ENCODE assay signal across 8 mouse cellular contexts in the genomic region with DNA sequence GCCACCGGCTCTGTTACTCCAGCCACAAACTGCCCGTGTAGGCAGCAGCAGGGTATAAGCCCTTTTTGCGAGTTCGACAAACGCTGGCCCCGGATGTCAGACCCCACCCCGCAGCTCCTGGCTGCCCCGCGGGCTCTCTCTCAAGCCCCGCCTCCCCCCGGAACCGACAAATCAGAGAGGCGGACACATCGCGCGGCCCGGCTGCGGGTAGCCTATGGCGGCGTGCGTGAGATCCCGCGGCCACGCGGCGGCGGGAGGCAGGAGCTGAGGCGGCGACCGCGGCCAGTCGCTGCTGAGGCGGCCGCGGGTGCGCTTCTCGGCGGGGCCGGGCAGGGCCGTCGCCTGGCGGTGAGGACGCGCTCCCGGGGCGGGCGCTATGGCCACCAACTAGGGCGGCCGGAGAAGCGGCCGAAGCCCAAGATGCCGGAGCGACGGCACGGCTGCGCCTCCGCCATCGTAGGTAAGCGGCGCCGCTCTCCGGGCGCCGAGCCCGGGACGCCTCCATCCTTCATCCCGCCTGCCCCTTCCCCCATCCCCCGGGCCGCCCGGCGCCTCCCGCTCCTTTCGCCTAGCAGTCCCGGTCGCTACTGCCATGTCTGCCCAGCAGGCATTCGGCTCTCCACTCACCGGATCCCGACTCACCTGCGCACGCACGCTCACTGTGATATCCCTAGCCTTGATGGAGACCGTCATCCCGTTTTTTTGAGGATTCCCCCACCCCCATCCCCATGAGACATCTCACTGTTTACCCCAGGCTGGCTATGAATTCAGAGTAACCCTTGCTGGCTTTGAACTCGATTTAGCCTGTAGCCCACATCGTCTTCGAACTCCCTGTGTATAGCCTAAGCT. TPM values are rescaled to one million over a fixed set of nuclear protein-coding genes. Genes with fewer than 3 reads are reported as not detected.
A peak's percentile ranks its signal among the peaks of the same experiment; 100 is the strongest.
DNase-seq lines count a peak whose midpoint lies in the region; ATAC-seq and TF ChIP-seq lines count a peak whose summit lies in the region.

No protein-coding gene starts in this region.

- DNase-seq in gastrocnemius, adult 8-10 months (ENCODE audit: low spot score in 2 of 2): peak; percentile 89
- DNase-seq in hindlimb bud, embryonic 11.5 days (ENCODE audit: extremely low spot score, low read depth, low spot score): peak; percentile 39
- DNase-seq in left cerebral cortex, adult 2 months (ENCODE audit: extremely low spot score in 1 of 2, low spot score in 2 of 2): peak; percentile 96 to 99
- peak; percentile 94 for DNase-seq in retina, postnatal 7 days (ENCODE audit: low read depth, low spot score)
- peak; percentile 97 for DNase-seq in urinary bladder, adult 2 months (ENCODE audit: low spot score)

- 1% methylated on average over 86 of the region's 86 CpGs for WGBS in macrophage (ENCODE audit: missing documents)

- TF ChIP-seq CTCF in left cerebral cortex, adult 2 months (IDR thresholded peaks at IDR 0.05): peak; percentile 4

- H3K4me3 ChIP-seq in left cerebral cortex, adult 2 months: peak overlapping the region; percentile 90
- H3K4me3 ChIP-seq in macrophage (ENCODE audit: inconsistent target): peak overlapping the region; percentile 56

- H3K79me2 ChIP-seq in macrophage (ENCODE audit: inconsistent target): peaks cover 34% of the 10 kb centered on the region; the same call in 1 of the 2 replicates

- H3K36me3 ChIP-seq in macrophage (ENCODE audit: inconsistent target): peaks cover 5% of the 10 kb centered on the region; the same call in 1 of the 2 replicates

- peak overlapping the region; percentile 92 for H3K27ac ChIP-seq in left cerebral cortex, adult 2 months
- H3K27ac ChIP-seq in macrophage: 0 out of 2 replicates have a peak overlapping the region, but pooled peaks have one; percentile 19

- intact Hi-C loops in left cerebral cortex, adult 2 months (cut with DNase I): loop anchor here (10.0 kb wide), 2 partner anchors 55 to 945 kb away; no protein-coding TSS in a partner anchor

- peak; percentile 95 for ATAC-seq in activated CD4-positive, CD25-positive, alpha-beta regulatory T cell, adult 4 months
- ATAC-seq in common myeloid progenitor, adult 5-6 weeks (replicated peaks; ENCODE audit: low read depth, poor library complexity, severe bottlenecking): peak; percentile 82

RNA-seq across cellular contexts. Expression of a gene that starts 6.3 kb away (rescaled TPM):
- polyA plus RNA-seq in activated CD4-positive, CD25-positive, alpha-beta regulatory T cell, adult 4 months (2017; shearing (Covaris generic)): 1 to 10 TPM; 1.4 to 3.1 TPM
- 2.7 and 7.8 TPM in 2 replicates for total RNA-seq in common myeloid progenitor, adult 5-6 weeks (2017)
- 1 to 10 TPM; 3.7 to 4.5 (median 4.0) TPM for total RNA-seq in gastrocnemius, adult 8-10 months (2022)
- 10 to 100 TPM; 34.0 to 34.1 TPM for total RNA-seq in left cerebral cortex, adult 2 months (2021)
- total RNA-seq in macrophage (2018; cell fraction: chromatin; rRNA removed): 10 to 100 TPM in 24 of 26 experiments, 1 to 10 TPM in 2; 5.5 to 91.3 (median 29.3) TPM
- 10 to 100 TPM; 11.9 to 59.0 (median 27.8) TPM for total RNA-seq in macrophage (2018; cell fraction: cytosol; rRNA removed)
- 10 to 100 TPM in 25 of 26 experiments, 1 to 10 TPM in 1; 9.1 to 73.2 (median 38.8) TPM for total RNA-seq in macrophage (2018; cell fraction: nucleus; rRNA removed)
- 11.0 to 26.4 TPM (median 21.7 TPM) in 3 replicates for polyA plus RNA-seq in macrophage (2018)
- polyA plus RNA-seq in urinary bladder, adult 2 months (2012; rRNA removed): 77.9 and 89.4 TPM in 2 replicates

RNA-seq across cellular contexts. Expression of a gene that starts 50.3 kb away (rescaled TPM):
- polyA plus RNA-seq in activated CD4-positive, CD25-positive, alpha-beta regulatory T cell, adult 4 months (2017; shearing (Covaris generic)): 10 to 100 TPM; 43.7 to 70.6 TPM
- total RNA-seq in common myeloid progenitor, adult 5-6 weeks (2017): 40.0 and 42.2 TPM in 2 replicates
- 10 to 100 TPM; 18.0 to 22.5 (median 20.7) TPM for total RNA-seq in gastrocnemius, adult 8-10 months (2022)
- total RNA-seq in left cerebral cortex, adult 2 months (2021): 10 to 100 TPM; 30.2 to 30.8 TPM
- 10 to 100 TPM in 10 of 26 experiments, 1 to 10 TPM in 16; 3.3 to 13.9 (median 8.8) TPM for total RNA-seq in macrophage (2018; cell fraction: chromatin; rRNA removed)
- 10 to 100 TPM; 19.0 to 44.7 (median 32.8) TPM for total RNA-seq in macrophage (2018; cell fraction: cytosol; rRNA removed)
- 10 to 100 TPM in 16 of 26 experiments, 1 to 10 TPM in 10; 5.9 to 21.0 (median 11.9) TPM for total RNA-seq in macrophage (2018; cell fraction: nucleus; rRNA removed)
- polyA plus RNA-seq in macrophage (2018): 28.9 to 33.0 TPM (median 32.1 TPM) in 3 replicates
- 26.6 and 28.6 TPM in 2 replicates for polyA plus RNA-seq in urinary bladder, adult 2 months (2012; rRNA removed)

RNA-seq across cellular contexts. Expression of a gene that starts 50.4 kb away (rescaled TPM):
- polyA plus RNA-seq in activated CD4-positive, CD25-positive, alpha-beta regulatory T cell, adult 4 months (2017; shearing (Covaris generic)): 100 to 1,000 TPM in 1 of 2 experiments, 10 to 100 TPM in 1; 88.6 to 112 TPM
- 16.8 and 25.2 TPM in 2 replicates for total RNA-seq in common myeloid progenitor, adult 5-6 weeks (2017)
- 10 to 100 TPM in 3 of 4 experiments, 1 to 10 TPM in 1; 8.4 to 16.5 (median 11.7) TPM for total RNA-seq in gastrocnemius, adult 8-10 months (2022)
- total RNA-seq in left cerebral cortex, adult 2 months (2021): 10 to 100 TPM; 15.7 to 23.5 TPM
- 10 to 100 TPM; 20.6 to 70.5 (median 40.0) TPM for total RNA-seq in macrophage (2018; cell fraction: chromatin; rRNA removed)
- total RNA-seq in macrophage (2018; cell fraction: cytosol; rRNA removed): 10 to 100 TPM; 26.8 to 44.9 (median 33.1) TPM
- total RNA-seq in macrophage (2018; cell fraction: nucleus; rRNA removed): 10 to 100 TPM; 20.1 to 64.3 (median 32.2) TPM
- 33.6 to 39.7 TPM (median 34.1 TPM) in 3 replicates for polyA plus RNA-seq in macrophage (2018)
- polyA plus RNA-seq in urinary bladder, adult 2 months (2012; rRNA removed): 20.1 and 20.8 TPM in 2 replicates

Comparison
In these comparisons a context has a peak if more than half of its experiments do, and no peak if none do; other contexts are left out.
1. Peak in every context shown above with its lines: DNase-seq, ATAC-seq, H3K4me3 ChIP-seq and H3K27ac ChIP-seq.
2. DNase-seq: peak in every context shown above with its lines; median percentile 98 in left cerebral cortex, adult 2 months; 97 in urinary bladder, adult 2 months; 94 in retina, postnatal 7 days; 89 in gastrocnemius, adult 8-10 months; 39 in hindlimb bud, embryonic 11.5 days.